Mouse (Mus musculus): ENCODE results near the gene Rybp.

GRCm38 (mm10) chr6:100213596-100213995, 73.7 kb downstream of the Rybp start:
- TF ChIP-seq CTCF (IDR thresholded peaks at IDR 0.05; ENCODE audit: low read depth, low read length): no peak
- TF ChIP-seq POLR2A (IDR thresholded peaks at IDR 0.05; ENCODE audit: extremely low read depth, insufficient read depth, low read length): no peak

Data from liver, adult 2 months (tissue).